Mouse (Mus musculus): ENCODE data around the gene Glul.
"Not testable (repeated sequence)": the region's sequence is repeated elsewhere in the genome, so short reads cannot be mapped to it uniquely, and the experiment has no call there.

The Glul gene

GRCm38 (mm10) chr1:153899731-153900380 lies at the start of gene Glul, which contains the start of gene Teddm2:
Gene Glul, plus strand, starts transcription at chr1:153899944.
Gene Teddm2, minus strand, starts transcription at chr1:153900228.
- in situ Hi-C loops (cut with MboI; ENCODE audit: low pct_unique_long_range_greater_than_20kb in 1 of 2, low sequenced_read_pairs in 2 of 2, unreplicated experiment in 1 of 2) = loop anchor here (10.0 to 25.0 kb wide), 4 partner anchors 162 to 837 kb away; no protein-coding TSS in a partner anchor

- in situ Hi-C loops (cut with MboI; ENCODE audit: low pct_unique_long_range_greater_than_20kb in 1 of 2, low sequenced_read_pairs in 2 of 2, unreplicated experiment in 1 of 2) = not testable (repeated sequence)
Observed at GRCm38 (mm10) chr1:153852696-153853095, 47.0 kb upstream of the Glul start.

DNA sequence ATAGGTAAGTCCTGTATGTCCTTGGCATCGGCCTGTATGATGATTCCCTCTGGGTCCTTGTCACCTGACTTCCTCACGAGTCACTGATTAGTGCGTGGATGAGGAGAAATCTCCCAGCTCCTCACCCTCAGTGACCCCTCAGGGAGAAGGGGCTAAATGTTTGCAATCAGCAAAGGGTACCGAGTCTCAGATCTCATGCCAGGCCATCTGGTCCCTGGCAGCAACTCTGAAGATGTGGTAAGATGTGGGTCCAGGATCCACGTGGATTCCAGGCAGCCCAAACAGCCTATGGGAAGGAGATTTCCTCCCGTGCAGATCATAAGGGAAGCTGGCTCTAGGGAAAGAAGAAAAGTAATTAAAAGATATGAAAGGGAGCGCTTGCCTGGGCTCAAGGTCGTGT lies 43.8 kb upstream of the Glul start:
- in situ Hi-C loops (cut with MboI; ENCODE audit: low pct_unique_long_range_greater_than_20kb in 1 of 2, low sequenced_read_pairs in 2 of 2, unreplicated experiment in 1 of 2) = no loop called here

GRCm38 (mm10) chr1:153874045-153874444 lies 25.7 kb upstream of the Glul start, which contains the start of gene Teddm1b:
Gene Teddm1b, plus strand, starts transcription at chr1:153874345.
- in situ Hi-C loops (cut with MboI; ENCODE audit: low pct_unique_long_range_greater_than_20kb in 1 of 2, low sequenced_read_pairs in 2 of 2, unreplicated experiment in 1 of 2) = no loop called here

DNA sequence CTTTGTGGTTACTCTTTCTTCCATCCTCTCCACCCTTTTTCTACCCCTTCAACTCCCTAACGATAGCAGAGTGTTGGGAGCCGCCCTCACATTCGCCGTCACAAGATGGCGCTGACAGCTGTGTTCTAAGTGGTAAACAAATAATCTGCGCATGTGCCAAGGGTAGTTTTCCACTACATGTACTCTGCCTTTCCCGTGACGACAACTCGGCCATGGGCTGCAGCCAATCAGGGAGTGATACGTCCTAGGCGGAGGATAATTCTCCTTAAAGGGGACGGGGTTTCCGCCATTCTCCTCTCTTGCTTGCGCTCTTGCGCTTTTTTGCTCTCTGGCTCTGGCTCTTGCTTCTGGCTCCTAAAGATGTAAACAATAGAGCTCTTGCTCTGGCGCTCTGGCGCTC lies 19.4 kb upstream of the Glul start:
- in situ Hi-C loops (cut with MboI; ENCODE audit: low pct_unique_long_range_greater_than_20kb in 1 of 2, low sequenced_read_pairs in 2 of 2, unreplicated experiment in 1 of 2) = loop anchor here in 1 of 2 experiments (25.0 kb wide), 2 partner anchors 182 to 857 kb away; no protein-coding TSS in a partner anchor

DNA sequence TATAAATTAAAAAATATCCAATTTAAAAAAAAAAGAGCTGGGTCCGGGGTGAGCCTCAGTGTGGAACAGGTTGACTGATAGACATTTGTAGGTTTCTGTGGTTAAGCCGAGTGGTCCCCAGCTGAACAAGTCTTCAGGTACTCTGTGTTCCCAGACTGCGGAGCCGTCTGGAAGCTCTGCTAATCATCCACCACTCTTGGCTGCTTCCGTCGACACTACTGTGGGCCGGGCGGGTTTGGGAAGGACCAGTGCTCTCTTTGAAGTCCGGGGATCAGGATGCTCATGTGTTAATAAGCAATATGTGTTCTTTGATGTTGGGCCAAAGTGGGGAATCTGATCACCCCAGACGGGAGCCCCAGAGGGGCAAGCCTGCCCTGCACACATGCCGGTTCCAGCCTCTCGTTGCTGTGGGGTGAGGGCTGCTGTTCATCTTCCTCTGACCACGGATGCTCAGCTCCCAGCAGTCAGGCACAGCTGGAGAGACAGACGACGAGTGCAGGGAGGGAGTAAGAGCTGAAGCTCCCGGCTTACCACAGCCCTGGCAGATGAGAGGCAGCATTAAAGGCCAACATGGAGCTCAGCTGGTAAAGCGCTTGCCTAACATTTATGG lies 13.6 kb upstream of the Glul start:
- in situ Hi-C loops (cut with MboI; ENCODE audit: low pct_unique_long_range_greater_than_20kb in 1 of 2, low sequenced_read_pairs in 2 of 2, unreplicated experiment in 1 of 2) = loop anchor here in 1 of 2 experiments (25.0 kb wide), 2 partner anchors 176 to 851 kb away; no protein-coding TSS in a partner anchor

DNA sequence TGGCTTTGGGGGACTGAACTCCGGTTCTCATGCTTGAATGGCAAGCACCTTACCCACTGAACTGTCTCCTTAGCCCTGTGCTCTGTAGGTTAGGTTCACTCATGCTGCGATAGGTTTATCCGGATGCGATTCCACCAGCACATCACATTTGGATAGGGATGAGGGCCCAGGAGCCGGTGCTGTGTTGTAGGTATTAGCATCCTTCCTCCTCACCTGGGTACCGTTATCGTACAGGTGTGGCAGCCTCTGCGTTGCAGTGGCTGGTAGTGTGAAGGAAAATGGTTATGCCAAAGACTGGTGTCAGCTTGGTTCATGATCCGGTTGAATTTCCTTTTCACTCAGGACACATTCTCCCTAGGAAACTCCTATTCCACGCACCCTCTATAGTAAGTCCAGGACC lies 9.6 kb upstream of the Glul start:
- in situ Hi-C loops (cut with MboI; ENCODE audit: low pct_unique_long_range_greater_than_20kb in 1 of 2, low sequenced_read_pairs in 2 of 2, unreplicated experiment in 1 of 2) = loop anchor here (10.0 to 25.0 kb wide), 4 partner anchors 172 to 847 kb away; no protein-coding TSS in a partner anchor

- in situ Hi-C loops (cut with MboI; ENCODE audit: low pct_unique_long_range_greater_than_20kb in 1 of 2, low sequenced_read_pairs in 2 of 2, unreplicated experiment in 1 of 2) = loop anchor here (10.0 to 25.0 kb wide), 4 partner anchors 171 to 846 kb away; no protein-coding TSS in a partner anchor
Observed at GRCm38 (mm10) chr1:153891442-153891841, 8.3 kb upstream of the Glul start, which contains the start of gene Teddm1a. Gene Teddm1a, plus strand, starts transcription at chr1:153891742.

DNA sequence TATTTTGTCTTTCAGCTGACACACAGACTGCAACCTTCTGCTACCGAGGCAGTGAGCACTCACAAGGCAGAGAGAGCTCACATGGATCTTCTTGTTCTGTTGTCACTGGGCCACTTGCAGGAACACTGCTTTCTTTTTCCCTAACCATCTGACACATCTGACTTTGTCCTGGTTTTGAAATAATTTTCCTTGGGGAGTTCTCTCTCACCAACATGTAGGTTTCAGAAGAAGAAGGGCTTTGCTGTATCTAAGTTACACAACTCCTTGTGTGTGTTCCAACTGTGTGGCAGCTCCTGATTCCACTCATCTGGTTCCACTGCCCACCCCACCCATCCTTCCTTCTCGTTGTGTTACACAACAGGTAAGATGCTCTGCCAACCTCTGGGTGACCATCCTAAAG lies 6.0 kb upstream of the Glul start:
- in situ Hi-C loops (cut with MboI; ENCODE audit: low pct_unique_long_range_greater_than_20kb in 1 of 2, low sequenced_read_pairs in 2 of 2, unreplicated experiment in 1 of 2) = loop anchor here (10.0 to 25.0 kb wide), 4 partner anchors 169 to 844 kb away; no protein-coding TSS in a partner anchor

GRCm38 (mm10) chr1:153894201-153894893 lies 5.4 kb upstream of the Glul start:
- in situ Hi-C loops (cut with MboI; ENCODE audit: low pct_unique_long_range_greater_than_20kb in 1 of 2, low sequenced_read_pairs in 2 of 2, unreplicated experiment in 1 of 2) = loop anchor here (10.0 to 25.0 kb wide), 4 partner anchors 168 to 843 kb away; no protein-coding TSS in a partner anchor

GRCm38 (mm10) chr1:153894979-153895378 lies 4.8 kb upstream of the Glul start:
- in situ Hi-C loops (cut with MboI; ENCODE audit: low pct_unique_long_range_greater_than_20kb in 1 of 2, low sequenced_read_pairs in 2 of 2, unreplicated experiment in 1 of 2) = loop anchor here (10.0 to 25.0 kb wide), 4 partner anchors 167 to 842 kb away; no protein-coding TSS in a partner anchor

GRCm38 (mm10) chr1:153897196-153897595 lies 2.5 kb upstream of the Glul start:
- in situ Hi-C loops (cut with MboI; ENCODE audit: low pct_unique_long_range_greater_than_20kb in 1 of 2, low sequenced_read_pairs in 2 of 2, unreplicated experiment in 1 of 2) = loop anchor here (10.0 to 25.0 kb wide), 4 partner anchors 165 to 840 kb away; no protein-coding TSS in a partner anchor

GRCm38 (mm10) chr1:153898989-153899730 lies 584 bp upstream of the Glul start:
- in situ Hi-C loops (cut with MboI; ENCODE audit: low pct_unique_long_range_greater_than_20kb in 1 of 2, low sequenced_read_pairs in 2 of 2, unreplicated experiment in 1 of 2) = loop anchor here (10.0 to 25.0 kb wide), 4 partner anchors 163 to 838 kb away; no protein-coding TSS in a partner anchor

DNA sequence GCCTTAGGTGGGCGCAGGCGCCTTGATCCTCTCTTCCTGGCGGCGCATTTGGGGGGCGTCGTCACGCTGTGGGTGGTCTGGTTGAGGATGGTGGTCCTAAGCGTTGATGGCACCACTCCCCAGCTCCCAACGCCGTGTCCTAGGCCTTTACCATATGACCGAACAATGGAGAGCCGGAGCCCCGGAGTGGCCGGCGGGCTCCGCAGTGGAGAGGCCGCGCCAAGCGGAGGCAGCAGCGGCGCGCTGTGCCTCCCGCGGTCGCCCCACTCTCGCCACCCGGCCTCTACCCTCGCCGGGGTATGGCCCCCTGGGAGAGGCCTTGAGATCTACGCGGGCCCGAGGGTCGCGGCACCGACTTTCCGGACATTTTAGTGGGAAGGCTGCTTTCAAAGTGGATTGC lies 637 bp downstream of the Glul start:
- in situ Hi-C loops (cut with MboI; ENCODE audit: low pct_unique_long_range_greater_than_20kb in 1 of 2, low sequenced_read_pairs in 2 of 2, unreplicated experiment in 1 of 2) = no loop called here

GRCm38 (mm10) chr1:153900860-153901730 lies 1.4 kb downstream of the Glul start:
- in situ Hi-C loops (cut with MboI; ENCODE audit: low pct_unique_long_range_greater_than_20kb in 1 of 2, low sequenced_read_pairs in 2 of 2, unreplicated experiment in 1 of 2) = no loop called here

GRCm38 (mm10) chr1:153903006-153903405 lies 3.3 kb downstream of the Glul start:
- in situ Hi-C loops (cut with MboI; ENCODE audit: low pct_unique_long_range_greater_than_20kb in 1 of 2, low sequenced_read_pairs in 2 of 2, unreplicated experiment in 1 of 2) = no loop called here

- in situ Hi-C loops (cut with MboI; ENCODE audit: low pct_unique_long_range_greater_than_20kb in 1 of 2, low sequenced_read_pairs in 2 of 2, unreplicated experiment in 1 of 2) = no loop called here
Observed at GRCm38 (mm10) chr1:153904236-153904635, 4.5 kb downstream of the Glul start.

Data from mouse embryonic stem cell (cell line).